Mouse (Mus musculus) embryonic fibroblast, embryonic 13.5 days (primary cell): Measurements from ENCODE around the gene Trove2.

Experiments
- CTCF ChIP-seq: IDR thresholded peaks from 2 replicates; pipeline ENCODE4 v1.5.1; 2011; ENCODE audit warnings: mild to moderate bottlenecking, control low read depth, low read length, moderate library complexity, borderline replicate concordance; ENCODE audit not compliant: insufficient read depth
- POLR2A ChIP-seq: IDR thresholded peaks from 2 replicates; pipeline ENCODE4 v1.6.1; 2011; ENCODE audit warnings: low read depth, mild to moderate bottlenecking, control low read depth, low read length, moderate library complexity

DNA sequence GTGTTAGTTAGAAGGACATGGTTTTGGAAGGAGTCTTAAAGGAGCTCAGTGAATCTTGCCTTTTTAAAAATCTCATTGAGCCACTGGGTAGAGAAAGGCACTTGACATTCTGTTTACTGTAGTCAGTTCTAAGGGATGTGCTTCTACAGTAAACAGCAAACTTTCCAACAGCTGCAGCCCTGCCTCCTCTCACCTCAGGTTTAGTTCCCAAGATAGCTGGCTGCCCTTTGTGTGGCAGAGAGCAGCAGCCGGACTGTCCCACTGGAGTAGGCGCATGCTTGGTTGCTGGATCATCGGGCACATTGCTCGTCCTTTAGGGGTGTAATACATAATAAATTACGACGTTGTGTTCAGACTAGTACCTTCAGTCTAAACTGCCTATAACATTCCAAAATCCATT is 32.2 kb upstream of the Trove2 start:
- TF ChIP-seq CTCF (no peak), POLR2A (no peak)
